Mouse (Mus musculus): ENCODE measurements around the gene Tox2. TPM values are rescaled to one million over a fixed set of nuclear protein-coding genes. Genes with fewer than 3 reads are reported as not detected.

Gene Tox2
- polyA plus RNA-seq, 1 experiment from 2014 or later, result 24.6 TPM

- H3K9ac ChIP-seq, result no peak overlapping the region
- H3K9me3 ChIP-seq (replicated peaks), result peaks cover 4% of the 10 kb centered on the region; the same call in 1 of the 2 replicates
- peaks cover 34% of the 10 kb centered on the region for H3K4me1 ChIP-seq
- no peak overlapping the region for H3K4me3 ChIP-seq
- no peak for ATAC-seq (ENCODE audit: low FRiP score)
- no peaks in the 10 kb centered on the region for H3K36me3 ChIP-seq
- H3K27ac ChIP-seq, result no peak overlapping the region
- 100% methylated on average over 2 of the region's 2 CpGs for WGBS
- H3K27me3 ChIP-seq, result peaks cover 44% of the 10 kb centered on the region
- no peak overlapping the region for H3K4me2 ChIP-seq (replicated peaks)
Measured at GRCm38 (mm10) chr2:163207315-163207714, 4.4 kb downstream of the Tox2 start.

- WGBS, result 89% methylated on average over 8 of the region's 8 CpGs
- no peak overlapping the region for H3K27ac ChIP-seq
- H3K4me3 ChIP-seq, result no peak overlapping the region
- peaks cover 4% of the 10 kb centered on the region; the same call in 1 of the 2 replicates for H3K9me3 ChIP-seq (replicated peaks)
- no peak overlapping the region for H3K4me2 ChIP-seq (replicated peaks)
- H3K4me1 ChIP-seq, result peaks cover 26% of the 10 kb centered on the region
- H3K27me3 ChIP-seq, result peaks cover 32% of the 10 kb centered on the region
- no peaks in the 10 kb centered on the region for H3K36me3 ChIP-seq
- no peak for ATAC-seq (ENCODE audit: low FRiP score)
- H3K9ac ChIP-seq, result no peak overlapping the region
Measured at GRCm38 (mm10) chr2:163209139-163209538, 6.2 kb downstream of the Tox2 start.

GRCm38 (mm10) chr2:163213085-163213484 lies 10.2 kb downstream of the Tox2 start:
- no peak for ATAC-seq (ENCODE audit: low FRiP score)
- Histone ChIP-seq H3K36me3 (no peaks in the 10 kb centered on the region), H3K4me2 (replicated peaks) (no peak overlapping the region)

GRCm38 (mm10) chr2:163218095-163218494 lies 15.2 kb downstream of the Tox2 start:
- Histone ChIP-seq H3K4me1 (peaks cover 21% of the 10 kb centered on the region), H3K4me3 (no peak overlapping the region), H3K36me3 (no peaks in the 10 kb centered on the region), H3K27ac (no peak overlapping the region), H3K9ac (no peak overlapping the region), H3K27me3 (peaks cover 3% of the 10 kb centered on the region; the same call in 1 of the 2 replicates), H3K9me3 (replicated peaks) (no peaks in the 10 kb centered on the region), H3K4me2 (replicated peaks) (no peak overlapping the region)
- 91% methylated on average over 3 of the region's 3 CpGs for WGBS
- no peak for ATAC-seq (ENCODE audit: low FRiP score)

More at GRCm38 (mm10) chr2:163213085-163213484, 10.2 kb downstream of the Tox2 start:
- Histone ChIP-seq H3K9me3 (replicated peaks) (no peaks in the 10 kb centered on the region), H3K27me3 (peaks cover 12% of the 10 kb centered on the region), H3K9ac (no peak overlapping the region), H3K4me3 (no peak overlapping the region), H3K4me1 (0 out of 2 replicates have a peak, but pooled peaks cover 5% of the 10 kb centered on the region), H3K27ac (no peak overlapping the region)
- WGBS, result 50% methylated on average over 3 of the region's 3 CpGs

GRCm38 (mm10) chr2:163218571-163218970 lies 15.6 kb downstream of the Tox2 start:
- peaks cover 21% of the 10 kb centered on the region for H3K4me1 ChIP-seq
- no peak overlapping the region for H3K4me2 ChIP-seq (replicated peaks)
- no peak overlapping the region for H3K9ac ChIP-seq
- H3K27me3 ChIP-seq, result peaks cover 3% of the 10 kb centered on the region; the same call in 1 of the 2 replicates
- H3K9me3 ChIP-seq (replicated peaks), result no peaks in the 10 kb centered on the region
- no peak overlapping the region for H3K27ac ChIP-seq
- WGBS, result 70% methylated on average over 7 of the region's 7 CpGs
- H3K36me3 ChIP-seq, result no peaks in the 10 kb centered on the region
- no peak for ATAC-seq (ENCODE audit: low FRiP score)
- H3K4me3 ChIP-seq, result no peak overlapping the region

GRCm38 (mm10) chr2:163219447-163219846 lies 16.5 kb downstream of the Tox2 start:
- Histone ChIP-seq H3K27ac (0 out of 2 replicates have a peak overlapping the region, but pooled peaks have one; percentile 48), H3K36me3 (no peaks in the 10 kb centered on the region), H3K9ac (no peak overlapping the region), H3K4me2 (replicated peaks) (no peak overlapping the region), H3K9me3 (replicated peaks) (no peaks in the 10 kb centered on the region), H3K4me3 (no peak overlapping the region), H3K27me3 (peaks cover 3% of the 10 kb centered on the region; the same call in 1 of the 2 replicates), H3K4me1 (peaks cover 21% of the 10 kb centered on the region)
- ATAC-seq (ENCODE audit: low FRiP score), result no peak
- WGBS, result 41% methylated on average over 5 of the region's 5 CpGs

GRCm38 (mm10) chr2:163220706-163221105 lies 17.8 kb downstream of the Tox2 start:
- ATAC-seq (ENCODE audit: low FRiP score), result no peak
- H3K9me3 ChIP-seq (replicated peaks), result no peaks in the 10 kb centered on the region
- peaks cover 25% of the 10 kb centered on the region for H3K4me1 ChIP-seq
- peaks cover 3% of the 10 kb centered on the region; the same call in 1 of the 2 replicates for H3K27me3 ChIP-seq
- 89% methylated on average over 11 of the region's 11 CpGs for WGBS
- H3K4me2 ChIP-seq (replicated peaks), result no peak overlapping the region
- H3K4me3 ChIP-seq, result no peak overlapping the region
- H3K36me3 ChIP-seq, result no peaks in the 10 kb centered on the region
- H3K27ac ChIP-seq, result no peak overlapping the region
- no peak overlapping the region for H3K9ac ChIP-seq

- H3K27ac ChIP-seq, result peak overlapping the region; percentile 55
- H3K27me3 ChIP-seq, result peaks cover 3% of the 10 kb centered on the region; the same call in 1 of the 2 replicates
- no peaks in the 10 kb centered on the region for H3K36me3 ChIP-seq
- ATAC-seq (ENCODE audit: low FRiP score), result no peak
- no peak overlapping the region for H3K4me2 ChIP-seq (replicated peaks)
- peaks cover 29% of the 10 kb centered on the region for H3K4me1 ChIP-seq
- H3K4me3 ChIP-seq, result no peak overlapping the region
- H3K9ac ChIP-seq, result no peak overlapping the region
- no peaks in the 10 kb centered on the region for H3K9me3 ChIP-seq (replicated peaks)
- 74% methylated on average over 15 of the region's 15 CpGs for WGBS
Measured at GRCm38 (mm10) chr2:163225302-163225701, 22.4 kb downstream of the Tox2 start.

- 81% methylated on average over 9 of the region's 9 CpGs for WGBS
- H3K27me3 ChIP-seq, result no peaks in the 10 kb centered on the region
- H3K9ac ChIP-seq, result no peak overlapping the region
- H3K4me3 ChIP-seq, result no peak overlapping the region
- no peaks in the 10 kb centered on the region for H3K36me3 ChIP-seq
- no peaks in the 10 kb centered on the region for H3K9me3 ChIP-seq (replicated peaks)
- no peak overlapping the region for H3K27ac ChIP-seq
- peaks cover 39% of the 10 kb centered on the region for H3K4me1 ChIP-seq
- H3K4me2 ChIP-seq (replicated peaks), result no peak overlapping the region
- ATAC-seq (ENCODE audit: low FRiP score), result no peak
Measured at GRCm38 (mm10) chr2:163229050-163229449, 26.1 kb downstream of the Tox2 start.

GRCm38 (mm10) chr2:163231781-163232534 lies 29.0 kb downstream of the Tox2 start:
- H3K27me3 ChIP-seq, result 0 out of 2 replicates have a peak, but pooled peaks cover 6% of the 10 kb centered on the region
- no peak overlapping the region for H3K27ac ChIP-seq
- WGBS, result 79% methylated on average over 13 of the region's 13 CpGs
- H3K4me3 ChIP-seq, result no peak overlapping the region
- H3K36me3 ChIP-seq, result no peaks in the 10 kb centered on the region
- no peak overlapping the region for H3K9ac ChIP-seq
- ATAC-seq (ENCODE audit: low FRiP score), result no peak
- H3K9me3 ChIP-seq (replicated peaks), result no peaks in the 10 kb centered on the region
- peaks cover 30% of the 10 kb centered on the region for H3K4me1 ChIP-seq
- no peak overlapping the region for H3K4me2 ChIP-seq (replicated peaks)

GRCm38 (mm10) chr2:163233666-163234065 lies 30.7 kb downstream of the Tox2 start:
- ATAC-seq (ENCODE audit: low FRiP score), result no peak
- Histone ChIP-seq H3K4me1 (peaks cover 29% of the 10 kb centered on the region), H3K36me3 (no peaks in the 10 kb centered on the region), H3K4me3 (no peak overlapping the region), H3K9me3 (replicated peaks) (no peaks in the 10 kb centered on the region), H3K4me2 (replicated peaks) (no peak overlapping the region), H3K27me3 (0 out of 2 replicates have a peak, but pooled peaks cover 6% of the 10 kb centered on the region), H3K9ac (no peak overlapping the region), H3K27ac (no peak overlapping the region)
- WGBS, result 81% methylated on average over 9 of the region's 9 CpGs

GRCm38 (mm10) chr2:163236057-163236456 lies 33.1 kb downstream of the Tox2 start:
- Histone ChIP-seq H3K4me2 (replicated peaks) (no peak overlapping the region), H3K4me1 (peaks cover 37% of the 10 kb centered on the region), H3K27me3 (peaks cover 9% of the 10 kb centered on the region; the same call in 1 of the 2 replicates), H3K4me3 (no peak overlapping the region), H3K9ac (no peak overlapping the region), H3K27ac (no peak overlapping the region), H3K9me3 (replicated peaks) (no peaks in the 10 kb centered on the region), H3K36me3 (no peaks in the 10 kb centered on the region)
- peak; percentile 48; the same call in 1 of the 2 replicates for ATAC-seq (ENCODE audit: low FRiP score)
- 30% methylated on average over 7 of the region's 7 CpGs for WGBS
